Mouse (Mus musculus) G1E (cell line): Measurements from ENCODE around the gene March4. TPM values are rescaled to one million over a fixed set of nuclear protein-coding genes. Genes with fewer than 3 reads are reported as not detected.

Experiments
- ATAC-seq: 2 replicates; pipeline ENCODE4 v1.8.0; 2016; ENCODE audit warnings: mild to moderate bottlenecking; ENCODE audit not compliant: insufficient number of reproducible peaks, poor library complexity, low FRiP score, severe bottlenecking; ENCODE audit errors: extremely low read depth
- DNase-seq: peaks from one replicate; pipeline ENCODE4 v3.0.0; 2012; ENCODE audit warnings: low spot score
- H3K27me3 ChIP-seq: 2 replicates; pipeline ENCODE4 v1.6.1; 2012; ENCODE audit warnings: mild to moderate bottlenecking, low read length, inconsistent platforms; ENCODE audit not compliant: insufficient read depth
- H3K36me3 ChIP-seq: replicated peaks from 2 replicates; pipeline ENCODE3; 2012; ENCODE audit warnings: mild to moderate bottlenecking, inconsistent platforms
- H3K4me1 ChIP-seq: 2 replicates; pipeline ENCODE4 v1.6.1; 2012; ENCODE audit warnings: low read depth, low read length, inconsistent platforms, mixed read lengths; ENCODE audit not compliant: insufficient read depth
- H3K4me3 ChIP-seq: 2 replicates; pipeline ENCODE4 v1.5.1; 2012; ENCODE audit warnings: low read depth, mild to moderate bottlenecking, inconsistent platforms, low read length, moderate library complexity, mixed read lengths
- H3K9me3 ChIP-seq: replicated peaks from 2 replicates; pipeline ENCODE4 v1.6.1; 2012; ENCODE audit warnings: inconsistent platforms
- CTCF ChIP-seq: IDR thresholded peaks from 2 replicates; pipeline ENCODE4 v1.5.1; 2012; ENCODE audit warnings: low read depth, low read length, inconsistent platforms, mixed read lengths
- GATA1 ChIP-seq: IDR thresholded peaks from 2 replicates; pipeline ENCODE4 v1.6.1; 2012; ENCODE audit warnings: borderline replicate concordance, low read length, inconsistent platforms, mixed read lengths
- GATA2 ChIP-seq: IDR thresholded peaks from 2 replicates; pipeline ENCODE4 v1.6.1; 2012; ENCODE audit warnings: low read depth, low read length, inconsistent platforms, borderline replicate concordance
- POLR2AphosphoS5 ChIP-seq: IDR thresholded peaks from 2 replicates; pipeline ENCODE4 v1.6.1; 2012; ENCODE audit warnings: low read depth, low read length, inconsistent platforms; ENCODE audit not compliant: insufficient replicate concordance
- TAL1 ChIP-seq: conservative IDR thresholded peaks from 2 replicates; pipeline ENCODE4 v1.6.1; 2012; ENCODE audit warnings: low read depth, low read length, inconsistent platforms, mixed read lengths
- polyA plus RNA-seq: library from polyadenylated mRNA; stranded (reverse); fragments of >175 nt; gene quantifications from 2 replicates; pipeline ENCODE4 v1.2.3, GENCODE M21; 2012
- total RNA-seq, 2 experiments: library from RNA; stranded (forward) in 1 of 2; stranded (reverse) in 1 of 2; fragments of 200-1000 nt in 1 of 2; fragments of >200 nt in 1 of 2; fragmentation: Nextera tagmentation in 1 of 2; gene quantifications; 2 replicates each; pipeline ENCODE4 v1.2.3; 2014 to 2017

March4 gene
- total and polyA plus RNA-seq, 3 experiments: 0.05 TPM; not detected in 2

- ATAC-seq (no peak), DNase-seq (no peak)
- TF ChIP-seq GATA1 (no peak), GATA2 (no peak), POLR2AphosphoS5 (no peak), CTCF (no peak), TAL1 (no peak)
- H3K36me3 ChIP-seq: no peaks in the 10 kb centered on the region
- H3K4me1 ChIP-seq: no peaks in the 10 kb centered on the region
- H3K4me3 ChIP-seq: no peak overlapping the region
- H3K27me3 ChIP-seq: peaks cover 22% of the 10 kb centered on the region
- H3K9me3 ChIP-seq: no peaks in the 10 kb centered on the region
Measured at GRCm38 (mm10) chr1:72558625-72559024, 21.9 kb upstream of the March4 start.

GRCm38 (mm10) chr1:72556471-72556870, 19.7 kb upstream of the March4 start:
- TF ChIP-seq POLR2AphosphoS5 (no peak), CTCF (no peak), TAL1 (no peak), GATA1 (no peak), GATA2 (no peak)
- ATAC-seq (no peak), DNase-seq (no peak)
- Histone ChIP-seq H3K4me3 (no peak overlapping the region), H3K4me1 (no peaks in the 10 kb centered on the region), H3K27me3 (peaks cover 22% of the 10 kb centered on the region), H3K9me3 (no peaks in the 10 kb centered on the region), H3K36me3 (no peaks in the 10 kb centered on the region)

GRCm38 (mm10) chr1:72550317-72550716, 13.6 kb upstream of the March4 start:
- TF ChIP-seq GATA1: no peak
- no peak for TF ChIP-seq POLR2AphosphoS5
- no peak for TF ChIP-seq CTCF
- no peak for TF ChIP-seq TAL1
- TF ChIP-seq GATA2: no peak
- DNase-seq (no peak), ATAC-seq (no peak)
- Histone ChIP-seq H3K27me3 (no peaks in the 10 kb centered on the region), H3K36me3 (no peaks in the 10 kb centered on the region), H3K4me1 (no peaks in the 10 kb centered on the region), H3K4me3 (no peak overlapping the region), H3K9me3 (no peaks in the 10 kb centered on the region)

- no peaks in the 10 kb centered on the region for H3K9me3 ChIP-seq
- TF ChIP-seq CTCF: no peak
- no peak for TF ChIP-seq POLR2AphosphoS5
- DNase-seq (no peak), ATAC-seq (no peak)
- peaks cover 10% of the 10 kb centered on the region; the same call in 1 of the 2 replicates for H3K27me3 ChIP-seq
- H3K36me3 ChIP-seq: no peaks in the 10 kb centered on the region
- H3K4me3 ChIP-seq: no peak overlapping the region
- no peaks in the 10 kb centered on the region for H3K4me1 ChIP-seq
Measured at GRCm38 (mm10) chr1:72538266-72538665, 1.5 kb upstream of the March4 start.

GRCm38 (mm10) chr1:72535725-72536571, 782 bp downstream of the March4 start:
- Histone ChIP-seq H3K4me1 (no peaks in the 10 kb centered on the region), H3K4me3 (no peak overlapping the region), H3K9me3 (no peaks in the 10 kb centered on the region), H3K36me3 (no peaks in the 10 kb centered on the region), H3K27me3 (peaks cover 10% of the 10 kb centered on the region; the same call in 1 of the 2 replicates)
- DNase-seq (no peak), ATAC-seq (no peak)
- TF ChIP-seq CTCF: no peak
- TF ChIP-seq POLR2AphosphoS5: no peak
- TF ChIP-seq GATA1: no peak
- TF ChIP-seq TAL1: no peak
- no peak for TF ChIP-seq GATA2

- Histone ChIP-seq H3K36me3 (no peaks in the 10 kb centered on the region), H3K27me3 (peaks cover 10% of the 10 kb centered on the region; the same call in 1 of the 2 replicates), H3K4me3 (no peak overlapping the region), H3K9me3 (no peaks in the 10 kb centered on the region), H3K4me1 (no peaks in the 10 kb centered on the region)
- DNase-seq (no peak), ATAC-seq (no peak)
- TF ChIP-seq TAL1 (no peak), CTCF (no peak), GATA1 (no peak), POLR2AphosphoS5 (no peak), GATA2 (no peak)
Measured at GRCm38 (mm10) chr1:72533439-72533838, 3.3 kb downstream of the March4 start.
